In genomic region chr5:139145726-139146125, GRCm38 (mm10) we compare ENCODE assay signal across 14 mouse cellular contexts. TPM values are rescaled to one million over a fixed set of nuclear protein-coding genes. Genes with fewer than 3 reads are reported as not detected.
"Had no signal": no experiment of that assay in that cellular context is flagged by ENCODE, and none has a peak within 500 bp of the region (broad histone marks: within the 10 kb centered on the region; RNA-seq: fewer than 3 reads in every experiment).

No protein-coding gene starts in this region.

- H3K27me3 ChIP-seq: liver, embryonic 15.5 days; midbrain, embryonic 12.5 days; neural tube, embryonic 13.5 days had no signal

- H3K36me3 ChIP-seq: limb, embryonic 10.5 days; liver, embryonic 15.5 days; midbrain, embryonic 12.5 days; neural tube, embryonic 13.5 days had no signal

- DNase-seq: lung, embryonic 14.5 days; lung, postnatal 10 days; lung, postnatal 4 days; retina, postnatal 1 day; right cerebral cortex, postnatal 4 days; spleen, adult 18-20 months; thymus, adult 18-20 months; thymus, postnatal 14 days had no signal

- H3K4me3 ChIP-seq: layer of hippocampus, adult 2 months; limb, embryonic 10.5 days; liver, embryonic 15.5 days; midbrain, embryonic 12.5 days; neural tube, embryonic 13.5 days had no signal

- H3K27ac ChIP-seq: limb, embryonic 10.5 days; liver, embryonic 15.5 days; midbrain, embryonic 12.5 days; neural tube, embryonic 13.5 days had no signal

RNA-seq across cellular contexts. Expression of gene Prkar1b, which starts 4.1 kb away (rescaled TPM):
- total RNA-seq: megakaryocyte-erythroid progenitor cell, adult 5-6 weeks had no signal
